Mouse (Mus musculus) A20 (cell line): Measurements from ENCODE around the gene Coro1a.
"Not testable (repeated sequence)": the region's sequence is repeated elsewhere in the genome, so short reads cannot be mapped to it uniquely, and the experiment has no call there.

ENCODE experiments used
- DNase-seq: peaks from one replicate; pipeline ENCODE4 v3.0.0-alpha.2; 2011; ENCODE audit warnings: low read depth, low spot score

Gene Coro1a

DNA sequence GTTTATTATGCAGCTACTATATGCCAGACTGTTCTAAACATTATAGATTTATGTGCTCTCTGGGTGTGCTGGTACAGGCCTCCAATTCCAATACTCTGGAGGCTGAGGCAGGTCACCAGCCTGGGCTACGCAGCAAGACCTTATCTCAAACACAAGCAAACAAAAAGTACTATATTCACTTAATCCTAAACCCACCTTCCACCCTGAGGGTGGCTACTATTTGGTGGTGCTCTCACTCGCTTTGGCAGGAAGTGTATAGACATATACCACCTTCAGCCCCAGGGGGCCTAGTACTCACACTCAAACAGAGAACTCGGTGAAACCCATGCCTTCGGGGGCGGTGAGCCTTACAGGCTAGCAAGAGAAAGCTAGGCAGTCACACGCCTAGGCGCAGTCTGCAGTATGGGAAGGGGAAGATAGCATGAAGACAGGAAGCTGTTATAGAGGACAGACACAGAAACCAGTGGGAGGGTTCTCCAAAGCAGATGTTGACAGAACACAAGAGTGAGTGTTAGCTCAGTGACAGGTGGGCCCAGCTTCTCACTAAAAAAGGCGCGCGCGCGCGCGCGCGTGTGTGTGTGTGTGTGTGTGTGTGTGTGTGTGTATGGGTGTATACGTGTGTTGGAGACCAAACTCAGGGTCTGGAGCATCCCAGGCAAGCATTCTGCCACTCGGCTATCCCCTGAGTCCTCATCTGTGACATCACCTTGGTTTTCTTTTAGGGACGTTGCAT, at the start of gene Coro1a:
Coro1a (minus strand) TSS at position 346 of the 733 bp plus-strand sequence.
- peak; percentile 67 for DNase-seq

DNA sequence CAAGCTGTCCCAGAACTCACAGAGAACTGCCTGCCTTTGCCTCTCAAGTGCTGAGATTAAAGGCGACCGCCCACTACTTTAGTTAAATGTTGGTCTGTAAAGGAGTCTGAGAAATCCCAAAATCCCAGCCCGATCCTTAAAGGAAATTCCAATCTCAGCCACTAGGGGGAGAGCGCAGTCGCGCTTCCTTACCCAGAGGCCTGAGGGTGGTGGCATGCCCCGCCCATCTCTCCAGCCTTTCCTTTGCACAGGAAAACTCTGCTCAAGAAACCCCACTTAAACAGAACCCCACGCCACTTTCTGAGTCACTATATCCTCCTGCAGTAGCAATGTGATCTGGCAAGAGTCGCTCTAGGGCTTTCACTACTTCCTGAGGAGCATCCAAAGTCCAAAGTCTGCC, 47.3 kb upstream of the Coro1a start:
- peak; percentile 80 for DNase-seq

DNA sequence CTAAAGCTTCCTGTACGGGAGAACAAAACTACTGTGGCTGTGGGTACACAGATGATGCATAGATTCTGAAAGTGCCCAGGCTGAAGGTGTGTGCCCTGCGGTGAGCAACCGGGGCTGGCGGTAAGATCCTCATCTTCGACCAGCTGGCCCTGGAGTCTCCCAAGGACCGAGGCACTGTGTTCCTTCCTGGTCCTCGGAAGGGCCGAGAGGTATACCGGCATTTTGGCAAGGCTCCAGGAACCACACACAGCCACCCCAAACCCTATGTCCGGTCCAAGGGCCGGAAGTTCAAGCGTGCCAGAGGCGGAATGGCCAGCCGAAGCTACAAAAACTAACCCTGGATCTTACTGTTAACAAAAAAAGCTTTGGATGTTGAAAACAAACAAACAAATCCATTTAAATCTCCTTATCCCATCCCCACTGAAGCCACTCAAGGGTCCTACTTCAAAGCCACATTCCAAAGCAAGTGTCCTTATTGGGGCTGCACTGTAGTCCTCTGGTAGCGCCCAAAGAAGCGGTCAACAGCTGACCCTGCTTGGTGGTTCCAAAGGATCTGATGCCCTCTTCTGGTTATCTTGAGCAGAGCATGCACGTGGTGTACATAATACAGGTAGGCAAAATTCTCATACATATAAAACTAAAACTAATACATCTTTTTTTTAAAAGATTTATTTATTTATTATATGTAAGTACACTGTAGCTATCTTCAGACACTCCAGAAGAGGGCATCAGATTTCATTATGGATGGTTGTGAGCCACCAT, 42.2 kb upstream of the Coro1a start:
- DNase-seq, result peak; percentile 17

DNA sequence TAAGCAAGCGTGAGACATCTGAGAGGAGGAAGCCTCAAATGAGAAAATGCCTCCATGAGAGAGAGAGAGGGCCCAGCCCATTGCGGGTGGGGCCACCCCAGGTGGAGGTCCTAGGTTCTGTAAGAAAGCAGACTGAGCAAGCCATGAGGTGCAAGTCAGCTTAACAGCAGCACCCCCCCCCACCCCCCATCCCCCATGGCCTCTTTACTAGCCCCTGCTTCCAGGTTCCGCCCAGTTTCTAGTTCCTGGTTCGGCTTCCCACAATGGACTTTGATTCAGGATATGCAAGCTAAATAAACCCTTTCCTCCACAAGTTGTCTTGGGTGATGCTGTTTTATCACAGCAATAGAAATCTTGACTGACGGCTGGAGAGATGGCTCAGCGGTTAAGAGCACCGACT, 41.2 kb upstream of the Coro1a start:
- DNase-seq, result no peak

DNA sequence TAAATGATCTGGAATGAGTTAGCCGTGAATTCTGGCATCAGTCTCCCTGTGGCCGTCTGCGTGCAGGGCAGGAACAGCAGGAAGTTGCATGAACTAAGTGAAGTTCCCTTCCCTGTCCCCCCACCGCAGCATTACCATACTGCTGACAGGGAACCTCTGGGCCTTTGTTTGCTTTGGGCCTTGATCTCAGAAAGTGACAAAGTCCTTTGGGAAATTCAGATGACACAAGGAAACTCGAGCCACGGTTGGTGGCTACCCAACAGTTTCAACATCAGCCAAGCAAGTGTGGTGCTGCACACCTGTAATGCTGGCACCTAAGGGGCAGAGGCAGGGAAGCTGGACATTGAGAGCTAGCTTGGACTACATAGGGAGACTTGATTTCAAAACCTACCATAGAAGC, 39.2 kb upstream of the Coro1a start:
- DNase-seq, result peak; percentile 11

DNA sequence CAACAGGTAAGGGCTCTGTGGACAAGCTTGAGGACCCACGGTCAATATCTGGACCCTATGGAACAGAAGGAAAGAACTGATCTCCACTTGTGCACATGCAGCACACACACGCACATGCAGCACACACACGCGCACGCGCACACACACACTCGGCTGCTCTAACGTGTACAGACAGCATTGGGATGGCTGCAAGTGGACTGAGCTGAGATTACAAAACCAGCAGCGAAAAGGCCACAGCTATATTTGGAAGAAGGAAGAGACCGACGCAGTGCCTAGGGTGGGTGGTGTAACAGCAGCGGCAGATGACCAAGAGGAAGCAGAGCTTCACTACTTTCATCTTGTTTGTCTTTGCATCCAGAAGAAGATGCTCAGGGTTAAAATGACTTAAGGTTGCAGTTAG, 38.5 kb upstream of the Coro1a start:
- DNase-seq, result peak; percentile 55

DNA sequence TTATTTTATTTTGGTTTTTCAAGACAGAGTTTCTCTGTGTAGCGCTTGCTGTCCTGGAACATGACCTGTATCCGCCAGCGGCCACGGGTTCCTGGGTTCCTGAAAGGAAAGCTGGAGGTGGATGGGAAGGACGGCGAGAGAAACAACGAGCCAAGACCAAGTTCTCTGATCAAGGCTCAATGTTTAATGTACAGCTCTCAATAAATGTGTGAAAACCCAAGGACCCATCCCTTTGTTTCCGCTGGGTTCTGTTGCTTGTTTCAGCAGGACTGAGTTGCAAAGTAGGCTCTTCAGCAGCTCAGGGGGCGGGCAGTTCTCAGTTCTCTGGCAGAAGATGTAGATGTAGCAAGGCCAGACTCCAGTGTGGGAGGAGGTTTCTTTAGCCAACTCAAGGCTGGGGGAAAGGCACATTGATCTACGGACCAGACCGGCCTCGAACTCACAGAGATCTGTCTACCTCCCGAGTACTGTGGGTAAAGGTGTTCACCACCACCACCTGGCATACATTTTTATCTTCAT, 34.4 kb upstream of the Coro1a start:
- no peak for DNase-seq

DNA sequence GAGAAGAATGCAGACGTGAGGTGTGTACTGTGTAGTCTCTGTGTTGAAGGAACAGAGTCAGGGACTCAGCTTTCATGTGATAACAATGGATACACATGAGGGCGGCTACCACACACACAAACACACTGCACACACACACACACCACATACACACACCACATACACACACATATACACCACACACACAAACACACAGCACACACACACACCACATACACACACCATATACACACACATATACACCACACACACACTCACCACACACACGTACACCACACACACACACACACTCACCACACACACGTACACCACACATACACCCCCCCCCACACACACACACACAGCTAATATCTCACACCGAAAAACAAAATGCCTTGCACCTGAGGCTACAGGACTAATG, 33.9 kb upstream of the Coro1a start:
- no peak for DNase-seq

DNA sequence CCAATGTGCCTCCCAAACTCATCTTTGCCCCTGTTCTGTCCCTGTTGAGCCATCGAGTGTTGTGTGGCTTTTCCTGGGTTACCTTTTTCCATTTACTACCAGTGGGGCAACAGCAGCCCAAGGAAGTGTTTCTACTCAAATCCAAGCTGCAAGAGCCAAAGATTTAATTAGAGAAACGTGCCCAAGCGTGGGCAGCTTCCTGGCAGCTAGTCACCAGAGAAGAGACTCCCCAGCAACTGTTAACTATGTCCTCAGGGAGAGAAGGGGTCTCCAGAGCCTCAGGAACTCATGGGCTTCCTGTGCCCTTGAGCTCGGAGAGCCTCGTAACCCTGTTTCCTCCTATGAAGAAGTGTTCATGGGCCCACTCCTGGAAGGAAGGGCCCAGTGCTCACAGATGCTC, 33.4 kb upstream of the Coro1a start:
- DNase-seq, result no peak

DNA sequence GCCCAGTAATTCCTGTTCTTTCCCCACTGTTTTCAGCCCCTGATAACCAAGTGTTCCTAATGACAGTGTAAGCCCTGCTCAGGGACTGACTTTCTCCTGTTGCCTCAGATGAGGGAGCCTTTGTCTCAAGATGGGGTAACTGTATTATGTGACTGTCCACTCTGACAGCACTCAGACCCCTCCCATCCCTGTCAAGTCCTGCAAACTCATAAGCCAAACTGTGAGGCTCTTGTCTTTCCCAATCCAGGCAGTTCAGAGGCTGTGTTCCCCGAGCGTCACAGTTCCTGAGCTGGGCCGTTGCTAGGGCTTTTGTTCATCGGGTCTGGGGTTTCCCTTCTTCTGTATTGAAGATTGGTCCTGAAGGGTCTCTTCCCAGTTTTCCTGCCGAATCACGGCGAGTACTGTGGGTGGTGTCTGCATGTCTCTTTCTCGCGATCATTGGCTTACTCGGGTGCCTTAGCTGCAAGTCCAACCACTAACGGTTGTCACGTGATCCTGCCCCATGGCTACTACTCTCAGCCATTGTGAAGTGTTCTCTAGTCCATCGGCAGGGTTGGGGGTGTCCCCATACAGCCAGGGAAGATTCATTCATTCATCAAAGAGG, 32.6 kb upstream of the Coro1a start:
- DNase-seq, result no peak

DNA sequence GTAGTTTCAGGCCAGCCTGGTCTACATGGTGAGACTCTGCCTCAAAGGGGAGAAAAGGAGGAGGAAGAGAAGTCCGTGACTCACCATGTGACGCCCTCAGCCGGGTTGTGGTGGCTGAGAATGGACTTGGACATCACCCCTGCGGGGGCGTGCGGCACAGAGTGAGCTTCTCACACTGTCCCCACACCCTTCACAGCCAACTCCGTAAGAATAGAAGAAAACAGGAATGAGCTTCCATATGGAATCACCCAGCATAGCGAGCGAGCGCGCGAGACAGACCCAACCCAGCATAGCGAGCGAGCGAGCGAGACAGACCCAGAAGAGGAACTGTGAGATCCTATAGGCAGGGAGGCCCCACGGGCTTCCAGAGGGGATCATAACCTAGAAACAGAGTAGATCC, 32.0 kb upstream of the Coro1a start:
- no peak for DNase-seq

DNA sequence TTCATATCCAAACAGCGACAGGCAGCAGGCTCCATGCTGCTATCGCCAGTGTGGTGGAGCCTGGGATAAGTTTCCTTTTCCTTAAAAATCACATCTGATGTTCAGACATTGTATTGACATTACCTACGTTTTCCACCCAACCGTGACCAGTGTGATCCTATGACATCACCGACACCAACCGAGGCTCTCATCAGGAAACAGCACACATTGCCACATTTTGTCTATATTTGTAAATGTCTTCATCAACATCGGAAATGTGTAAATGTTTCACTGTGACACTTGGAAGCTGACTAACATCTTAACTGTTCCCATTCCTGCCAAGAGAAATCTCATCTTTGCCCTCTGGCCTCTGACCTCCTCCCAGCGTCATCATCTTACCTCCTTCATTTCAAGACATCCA, 28.5 kb upstream of the Coro1a start:
- DNase-seq, result no peak

DNA sequence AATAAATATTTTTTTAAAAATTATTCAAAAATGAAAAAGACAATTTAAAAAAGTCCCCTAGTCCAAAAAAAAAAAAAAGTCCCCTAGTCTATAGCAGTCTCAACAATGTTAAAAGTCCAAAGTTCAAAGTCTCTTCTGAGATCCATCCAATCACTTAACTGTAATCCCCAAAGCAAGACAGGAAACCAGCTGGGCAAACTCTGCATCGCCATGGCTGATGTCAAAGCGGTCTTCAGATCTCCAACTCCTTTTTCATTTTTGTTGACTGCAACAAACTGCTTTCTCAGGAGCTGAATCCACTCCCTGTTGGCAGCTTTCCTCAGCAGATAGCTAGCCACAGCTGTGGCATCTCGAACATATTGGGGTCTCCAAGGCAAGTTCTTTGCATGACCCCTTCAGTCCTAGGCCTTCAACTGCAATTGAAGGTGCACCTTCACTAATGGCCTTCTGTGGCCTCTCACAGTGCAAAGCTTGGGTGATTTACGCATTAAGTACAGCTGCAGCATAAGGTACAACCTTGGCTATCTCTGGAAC, 22.7 kb upstream of the Coro1a start:
- not testable (repeated sequence) for DNase-seq

DNA sequence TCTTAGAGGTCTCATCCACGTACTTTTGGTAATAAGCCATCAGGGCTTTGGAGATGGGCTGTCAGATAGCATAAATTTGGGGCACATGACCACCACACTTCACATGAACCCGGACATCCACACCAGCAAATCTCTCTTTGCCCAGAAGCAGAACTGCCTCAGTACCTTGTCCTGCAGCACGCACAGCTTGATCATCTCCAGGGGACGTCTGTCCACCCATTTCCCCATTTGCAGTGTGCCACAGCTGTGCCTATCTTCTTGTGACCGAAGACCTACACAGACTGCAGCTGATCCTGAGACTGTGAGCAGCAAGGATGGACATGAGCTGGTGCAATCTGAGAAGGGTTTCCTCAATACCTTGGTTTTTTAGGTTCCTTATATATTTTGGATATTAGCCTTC, 18.1 kb upstream of the Coro1a start:
- peak; percentile 25 for DNase-seq

DNA sequence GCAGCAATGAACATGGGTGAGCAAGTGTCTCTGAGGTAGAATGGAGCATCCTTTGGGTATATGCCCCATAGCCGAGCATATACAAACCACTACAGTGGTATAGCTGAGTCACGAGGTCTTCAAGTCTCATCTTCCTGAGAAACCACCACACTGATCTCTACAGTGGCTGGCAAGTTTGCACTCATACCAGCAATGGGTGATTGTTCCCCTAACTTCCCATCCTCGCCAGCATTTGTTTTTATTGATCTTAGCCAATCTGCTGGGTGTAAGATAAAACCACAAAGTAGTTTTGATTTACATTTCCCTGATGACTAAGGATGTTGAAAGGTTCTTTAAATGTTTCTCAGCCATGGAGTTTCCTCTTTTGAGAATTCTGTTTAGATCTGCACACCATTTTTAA, 17.5 kb upstream of the Coro1a start:
- no peak for DNase-seq

DNA sequence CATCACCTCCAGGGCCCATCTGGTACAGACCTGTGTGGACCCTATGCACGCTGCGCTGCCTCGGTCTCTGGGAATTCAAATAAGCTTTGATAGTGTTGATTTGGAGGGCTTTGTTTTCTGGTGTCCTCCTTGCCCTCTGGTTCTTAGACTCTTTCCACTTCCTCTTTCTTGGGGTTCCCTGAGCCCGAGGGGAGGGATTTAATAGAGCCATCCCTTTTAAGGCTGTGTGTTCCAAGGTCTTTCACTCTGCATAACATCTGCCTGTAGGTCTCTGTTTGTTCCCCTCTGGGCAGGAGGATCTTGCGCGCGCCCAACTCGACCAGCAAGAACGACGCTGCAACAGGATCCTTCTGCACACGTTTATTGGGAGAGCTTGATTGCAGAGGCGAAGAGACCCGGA, 14.0 kb upstream of the Coro1a start:
- DNase-seq, result peak; percentile 34

DNA sequence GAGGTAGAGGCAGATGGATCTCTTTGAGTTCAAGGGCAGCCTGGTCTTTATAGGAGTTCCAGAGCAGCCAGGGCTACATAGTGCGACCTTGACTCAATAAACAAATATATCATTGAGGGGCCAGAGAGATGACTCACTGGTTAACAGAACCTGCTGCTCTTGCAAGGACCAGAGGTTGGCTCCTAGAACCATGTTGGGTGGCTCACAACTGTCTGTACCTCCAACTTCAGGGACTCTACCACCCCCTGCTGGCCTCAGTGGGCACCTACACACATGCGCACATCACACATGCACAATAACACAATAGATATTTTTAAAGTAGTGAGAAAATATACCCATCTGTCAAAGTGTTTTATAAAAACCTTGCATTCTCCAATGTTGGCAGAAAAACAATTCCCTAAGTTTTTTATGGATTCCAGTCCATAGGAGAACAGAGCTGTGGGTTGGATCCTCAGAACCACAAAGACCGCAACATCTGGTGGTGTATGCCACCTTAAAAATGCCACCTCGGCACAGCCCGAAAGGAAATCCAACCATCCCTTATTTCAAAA, 11.3 kb upstream of the Coro1a start:
- peak; percentile 69 for DNase-seq

DNA sequence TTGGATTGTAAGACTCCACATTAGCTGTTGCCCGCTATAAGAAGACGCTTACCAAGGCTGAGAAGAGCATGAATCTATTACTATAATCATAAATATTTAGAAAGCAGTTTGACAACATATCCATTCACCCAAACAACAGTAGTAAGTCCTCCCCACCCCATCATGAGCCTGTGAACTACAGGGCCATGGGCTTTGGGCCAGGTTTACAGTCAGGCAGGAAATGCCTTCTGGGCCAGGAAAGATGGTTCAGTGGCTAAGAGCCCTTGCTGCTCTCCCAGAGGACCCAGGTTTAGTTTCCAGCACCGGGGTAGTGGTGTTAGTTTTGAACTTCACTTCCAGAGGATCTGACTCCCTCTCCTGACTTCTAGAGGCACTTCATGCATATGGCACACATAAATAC, 10.0 kb upstream of the Coro1a start:
- no peak for DNase-seq

DNA sequence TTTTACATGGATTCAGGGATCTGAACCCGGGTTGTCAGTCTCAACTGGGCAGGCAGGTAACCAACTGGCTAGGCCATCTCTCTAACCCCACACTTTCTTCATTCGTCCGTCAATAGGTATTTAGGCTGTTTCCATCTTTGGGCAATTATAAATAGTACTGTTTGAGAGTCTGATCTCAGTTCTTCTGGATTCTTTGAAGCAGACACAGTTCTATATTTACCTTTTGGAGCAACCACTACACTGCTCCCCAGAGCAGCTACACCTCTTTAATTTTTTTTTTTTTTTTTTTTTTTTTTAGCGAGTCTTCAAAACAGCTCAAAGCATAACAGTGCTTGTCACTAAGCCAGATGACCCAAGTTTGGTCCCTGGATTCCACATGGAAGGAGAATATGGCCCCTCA, 8.1 kb upstream of the Coro1a start:
- DNase-seq, result no peak

DNA sequence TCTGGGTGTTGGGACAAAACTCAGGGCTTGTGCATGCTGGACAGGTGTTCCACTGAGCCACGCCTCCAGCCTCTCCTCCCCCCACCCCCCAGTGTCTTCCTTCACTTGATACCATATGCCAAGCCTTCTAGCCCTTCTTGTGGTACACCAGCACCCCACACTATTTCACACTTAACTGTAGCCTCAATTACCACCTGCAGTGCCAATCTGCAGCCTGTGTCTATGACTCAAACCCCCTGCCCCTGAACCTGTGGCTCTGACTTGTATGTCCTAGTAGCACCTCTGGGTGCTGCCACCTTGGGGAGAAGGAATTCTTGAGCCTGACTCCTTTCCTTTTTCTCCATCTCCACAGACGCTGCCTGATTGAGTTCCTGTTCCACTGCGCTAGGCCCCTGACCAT, 4.3 kb upstream of the Coro1a start:
- DNase-seq, result no peak

DNA sequence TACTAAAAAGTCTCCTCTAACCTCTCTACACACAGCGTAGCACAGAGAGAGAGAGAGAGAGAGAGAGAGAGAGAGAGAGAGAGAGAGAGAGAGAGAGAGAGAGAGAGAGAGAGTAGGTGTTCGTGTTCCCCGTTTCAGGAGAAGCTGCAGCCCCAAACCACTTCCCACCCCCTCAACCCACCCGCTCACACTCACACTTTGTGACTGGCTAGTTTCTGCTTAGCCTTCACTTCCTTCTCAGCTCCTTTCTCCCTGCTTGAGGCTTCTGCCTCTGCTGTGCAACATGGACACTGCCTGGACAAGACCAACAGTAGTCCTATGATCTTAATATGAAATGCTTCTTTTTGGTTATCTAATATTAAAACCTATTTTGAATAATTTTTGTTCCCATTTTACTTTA, 2.7 kb upstream of the Coro1a start:
- DNase-seq, result no peak
